Mouse (Mus musculus) liver, embryonic 12.5 days (tissue): Measurements from ENCODE around the gene Prickle2. TPM values are rescaled to one million over a fixed set of nuclear protein-coding genes. Genes with fewer than 3 reads are reported as not detected.

Experiments
- ATAC-seq: fragments of 200-750 bp; cut with Nextera tagmentation; 2 replicates; pipeline ENCODE4 v1.8.0; 2017; ENCODE audit warnings: moderate number of reproducible peaks, mild to moderate bottlenecking, moderate library complexity
- H3K27ac ChIP-seq: fragments of 300-500 bp; sonication (generic); 2 replicates; pipeline ENCODE4 v1.5.1; 2016; ENCODE audit warnings: mild to moderate bottlenecking
- H3K27me3 ChIP-seq: fragments of 300-500 bp; sonication (generic); replicated peaks from 2 replicates; pipeline ENCODE4 v1.6.1; 2016; ENCODE audit warnings: mild to moderate bottlenecking, moderate library complexity
- H3K36me3 ChIP-seq: fragments of 300-500 bp; sonication (generic); 2 replicates; pipeline ENCODE4 v1.6.1; 2016; ENCODE audit warnings: mild to moderate bottlenecking, moderate library complexity
- H3K4me1 ChIP-seq: fragments of 300-500 bp; sonication (generic); 2 replicates; pipeline ENCODE4 v1.6.1; 2016
- H3K4me2 ChIP-seq: fragments of 300-500 bp; sonication (generic); 2 replicates; pipeline ENCODE4 v1.6.1; 2016; ENCODE audit warnings: mild to moderate bottlenecking, moderate library complexity
- H3K4me3 ChIP-seq: fragments of 300-500 bp; sonication (generic); 2 replicates; pipeline ENCODE4 v1.5.1; 2016; ENCODE audit warnings: mild to moderate bottlenecking, moderate library complexity
- H3K9ac ChIP-seq: fragments of 300-500 bp; sonication (generic); 2 replicates; pipeline ENCODE4 v1.6.1; 2016; ENCODE audit warnings: mild to moderate bottlenecking, moderate library complexity
- H3K9me3 ChIP-seq: fragments of 300-500 bp; sonication (generic); replicated peaks from 2 replicates; pipeline ENCODE4 v1.6.1; 2016; ENCODE audit warnings: mild to moderate bottlenecking, moderate library complexity
- WGBS: fragments of 180-500 bp; shearing (Covaris S2); methylation state at CpG from one replicate; pipeline ENCODE4 v1.1.7; 2016; ENCODE audit not compliant: insufficient replicate concordance; 5-methylcytosine and 5-hydroxymethylcytosine counted together
- polyA plus RNA-seq: library from polyadenylated mRNA; unstranded; fragments of >200 nt; fragmentation: Nextera tagmentation; extraction: Ambion mirVana; gene quantifications from 2 replicates; pipeline ENCODE4 v1.2.1, GENCODE M21; 2016

The Prickle2 gene
- 0.51 and 0.56 TPM in 2 replicates for polyA plus RNA-seq

GRCm38 (mm10) chr6:92706145-92706466 lies at the start of gene Prickle2:
Prickle2 (minus strand) TSS chr6:92706155.
- no peaks in the 10 kb centered on the region for H3K4me1 ChIP-seq
- H3K9me3 ChIP-seq, result no peaks in the 10 kb centered on the region
- H3K27ac ChIP-seq, result no peak within 1 kb of the TSS
- no peaks in the 10 kb centered on the region for H3K36me3 ChIP-seq
- peak within 1 kb of the TSS; percentile 55 for H3K4me3 ChIP-seq
- peaks cover 35% of the 10 kb centered on the region for H3K27me3 ChIP-seq
- H3K4me2 ChIP-seq, result peak within 1 kb of the TSS; percentile 75
- peak within 1 kb of the TSS; percentile 33; the same call in 1 of the 2 replicates for H3K9ac ChIP-seq
- under 1% methylated on average over 24 of the region's 24 CpGs for WGBS
- ATAC-seq, result peak; percentile 61; the same call in 1 of the 2 replicates

DNA sequence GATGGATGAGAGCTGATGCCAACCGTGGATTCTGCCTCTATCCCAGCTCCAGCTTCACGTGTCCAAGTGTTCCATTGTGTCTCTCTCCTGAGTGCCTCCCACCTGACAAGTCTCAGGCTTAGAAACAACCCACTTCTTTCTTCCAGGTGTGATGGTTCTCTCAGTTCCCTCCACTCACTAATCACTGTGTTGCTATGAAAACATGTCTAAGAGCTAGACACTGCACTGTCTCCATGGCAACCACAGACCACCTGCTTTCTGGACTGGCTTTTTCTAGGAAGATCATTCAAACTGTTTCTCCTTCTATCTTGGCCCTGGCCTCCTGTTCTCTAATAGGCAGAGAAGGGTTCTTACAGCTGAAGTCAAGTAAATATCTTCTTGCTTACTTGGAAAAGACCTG lies 46.8 kb upstream of the Prickle2 start:
- Histone ChIP-seq H3K27ac (no peak overlapping the region), H3K4me3 (no peak overlapping the region), H3K9ac (no peak overlapping the region), H3K9me3 (no peaks in the 10 kb centered on the region), H3K27me3 (no peaks in the 10 kb centered on the region), H3K4me2 (no peak overlapping the region), H3K36me3 (no peaks in the 10 kb centered on the region), H3K4me1 (no peaks in the 10 kb centered on the region)
- WGBS, result 76% methylated on average over 2 of the region's 2 CpGs
- no peak for ATAC-seq

- WGBS, result 62% methylated on average over 4 of the region's 4 CpGs
- H3K4me3 ChIP-seq, result no peak overlapping the region
These were observed 43.5 kb upstream of the Prickle2 start for GRCm38 (mm10) chr6:92749420-92749819.

DNA sequence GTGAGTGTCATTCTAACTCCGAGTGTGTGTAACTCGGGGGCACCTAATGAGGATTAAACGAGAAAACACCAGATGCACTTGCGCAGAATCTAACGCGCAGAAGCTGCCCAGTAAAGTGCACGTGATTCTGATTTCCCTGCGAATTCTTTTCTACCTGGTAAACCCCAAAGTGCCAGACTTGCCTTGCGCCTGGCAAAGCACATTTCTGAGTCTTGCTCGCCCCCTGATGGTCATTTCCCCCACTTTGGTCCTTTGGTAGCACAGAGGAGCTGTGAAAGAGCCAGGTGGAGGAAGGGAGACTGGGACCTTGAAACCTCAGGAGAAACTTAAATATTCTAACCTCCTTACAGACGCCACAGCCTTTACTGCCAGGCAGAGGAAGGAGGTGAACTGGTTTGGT lies 37.6 kb upstream of the Prickle2 start:
- H3K9ac ChIP-seq, result no peak overlapping the region
- ATAC-seq, result no peak
- WGBS, result 13% methylated on average over 11 of the region's 11 CpGs
- no peak overlapping the region for H3K4me3 ChIP-seq
- H3K27me3 ChIP-seq, result no peaks in the 10 kb centered on the region
- no peaks in the 10 kb centered on the region for H3K9me3 ChIP-seq
- no peak overlapping the region for H3K4me2 ChIP-seq
- no peak overlapping the region for H3K27ac ChIP-seq
- no peaks in the 10 kb centered on the region for H3K36me3 ChIP-seq
- no peaks in the 10 kb centered on the region for H3K4me1 ChIP-seq

More at GRCm38 (mm10) chr6:92749420-92749819, 43.5 kb upstream of the Prickle2 start:
- H3K4me2 ChIP-seq, result no peak overlapping the region
- no peaks in the 10 kb centered on the region for H3K9me3 ChIP-seq
- no peaks in the 10 kb centered on the region for H3K4me1 ChIP-seq
- ATAC-seq, result no peak
- no peak overlapping the region for H3K9ac ChIP-seq
- no peak overlapping the region for H3K27ac ChIP-seq
- H3K36me3 ChIP-seq, result no peaks in the 10 kb centered on the region
- H3K27me3 ChIP-seq, result no peaks in the 10 kb centered on the region

DNA sequence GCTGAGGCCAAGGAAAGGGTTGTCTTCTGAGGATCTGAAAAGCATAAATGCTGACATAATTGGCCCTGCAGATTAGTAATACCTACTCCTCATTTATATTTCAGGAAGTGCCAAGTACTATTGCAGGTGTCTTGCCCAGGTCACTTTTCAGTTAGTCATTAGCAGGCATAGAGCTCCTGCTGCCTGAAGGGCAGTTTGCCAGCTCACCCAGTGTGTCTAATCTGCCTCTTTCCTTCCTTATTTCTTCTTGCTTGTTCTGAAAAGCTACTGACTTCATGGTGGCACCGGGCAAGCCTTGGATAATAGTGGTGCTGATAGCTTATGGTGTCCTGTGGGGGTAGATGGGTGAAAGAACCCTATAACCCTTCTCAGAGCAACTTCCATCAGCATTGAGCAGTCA lies 31.2 kb upstream of the Prickle2 start:
- Histone ChIP-seq H3K4me2 (no peak overlapping the region), H3K4me1 (no peaks in the 10 kb centered on the region), H3K9me3 (no peaks in the 10 kb centered on the region), H3K36me3 (no peaks in the 10 kb centered on the region), H3K27me3 (no peaks in the 10 kb centered on the region), H3K27ac (no peak overlapping the region), H3K9ac (no peak overlapping the region), H3K4me3 (no peak overlapping the region)
- no peak for ATAC-seq
- WGBS, result 67% methylated on average over 1 of the region's 1 CpGs

GRCm38 (mm10) chr6:92733651-92734050 lies 27.7 kb upstream of the Prickle2 start:
- no peak overlapping the region for H3K4me3 ChIP-seq
- H3K27ac ChIP-seq, result no peak overlapping the region
- no peaks in the 10 kb centered on the region for H3K9me3 ChIP-seq
- H3K9ac ChIP-seq, result no peak overlapping the region
- ATAC-seq, result no peak
- H3K4me1 ChIP-seq, result no peaks in the 10 kb centered on the region
- no peaks in the 10 kb centered on the region for H3K27me3 ChIP-seq
- no peak overlapping the region for H3K4me2 ChIP-seq
- H3K36me3 ChIP-seq, result no peaks in the 10 kb centered on the region

DNA sequence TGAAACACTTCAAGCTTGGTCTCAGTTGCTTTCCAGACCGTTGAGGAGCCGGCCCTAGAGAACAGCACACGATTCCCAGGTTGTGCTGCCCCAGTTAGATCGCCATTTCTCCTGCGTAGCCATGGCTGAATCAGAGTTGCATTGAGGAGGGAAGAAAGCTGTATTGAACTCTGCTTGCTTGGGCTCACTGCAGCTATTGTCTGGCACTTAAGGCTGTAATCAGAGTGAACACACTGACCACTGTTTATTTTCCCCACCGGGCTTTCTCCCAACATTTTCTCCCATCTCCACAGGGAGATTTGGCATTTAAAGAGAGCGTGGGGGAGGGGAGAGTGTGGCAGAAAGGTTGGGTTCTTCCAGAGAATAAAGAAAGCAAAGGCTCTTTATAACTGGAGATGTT lies 22.6 kb upstream of the Prickle2 start:
- ATAC-seq, result no peak
- WGBS, result 45% methylated on average over 7 of the region's 7 CpGs
- no peak overlapping the region for H3K9ac ChIP-seq
- H3K4me3 ChIP-seq, result no peak overlapping the region
- H3K36me3 ChIP-seq, result no peaks in the 10 kb centered on the region
- no peaks in the 10 kb centered on the region for H3K27me3 ChIP-seq
- no peak overlapping the region for H3K4me2 ChIP-seq
- H3K9me3 ChIP-seq, result no peaks in the 10 kb centered on the region
- H3K4me1 ChIP-seq, result no peaks in the 10 kb centered on the region
- H3K27ac ChIP-seq, result no peak overlapping the region

DNA sequence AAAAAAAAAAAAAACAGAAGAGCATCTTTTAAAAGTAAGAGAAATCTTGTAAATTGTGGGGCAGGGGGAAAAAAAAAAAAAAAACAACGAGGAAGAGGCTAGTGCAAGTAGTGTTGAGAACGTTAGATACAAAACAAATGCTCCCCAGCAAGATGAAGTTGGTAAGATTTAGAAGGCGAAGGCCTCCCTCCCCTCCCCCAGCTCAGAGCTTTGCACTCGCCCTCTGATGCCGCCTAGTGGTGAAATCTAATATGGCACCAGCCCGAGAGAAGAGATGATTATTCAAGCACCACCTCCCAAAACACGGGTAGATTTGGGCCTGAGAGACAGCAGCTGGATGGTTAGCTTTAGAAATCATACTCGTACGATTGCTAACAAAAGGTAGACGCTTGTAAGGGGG lies 22.1 kb upstream of the Prickle2 start:
- Histone ChIP-seq H3K9ac (no peak overlapping the region), H3K27me3 (no peaks in the 10 kb centered on the region), H3K4me1 (no peaks in the 10 kb centered on the region), H3K4me3 (no peak overlapping the region), H3K27ac (no peak overlapping the region), H3K9me3 (no peaks in the 10 kb centered on the region), H3K4me2 (no peak overlapping the region), H3K36me3 (no peaks in the 10 kb centered on the region)
- 6% methylated on average over 10 of the region's 10 CpGs for WGBS
- no peak for ATAC-seq

GRCm38 (mm10) chr6:92727351-92727986 lies 21.5 kb upstream of the Prickle2 start:
- 17% methylated on average over 7 of the region's 7 CpGs for WGBS
- H3K36me3 ChIP-seq, result no peaks in the 10 kb centered on the region
- no peaks in the 10 kb centered on the region for H3K9me3 ChIP-seq
- no peak overlapping the region for H3K27ac ChIP-seq
- H3K4me3 ChIP-seq, result no peak overlapping the region
- H3K9ac ChIP-seq, result no peak overlapping the region
- H3K27me3 ChIP-seq, result no peaks in the 10 kb centered on the region
- H3K4me2 ChIP-seq, result no peak overlapping the region
- no peak for ATAC-seq
- no peaks in the 10 kb centered on the region for H3K4me1 ChIP-seq

DNA sequence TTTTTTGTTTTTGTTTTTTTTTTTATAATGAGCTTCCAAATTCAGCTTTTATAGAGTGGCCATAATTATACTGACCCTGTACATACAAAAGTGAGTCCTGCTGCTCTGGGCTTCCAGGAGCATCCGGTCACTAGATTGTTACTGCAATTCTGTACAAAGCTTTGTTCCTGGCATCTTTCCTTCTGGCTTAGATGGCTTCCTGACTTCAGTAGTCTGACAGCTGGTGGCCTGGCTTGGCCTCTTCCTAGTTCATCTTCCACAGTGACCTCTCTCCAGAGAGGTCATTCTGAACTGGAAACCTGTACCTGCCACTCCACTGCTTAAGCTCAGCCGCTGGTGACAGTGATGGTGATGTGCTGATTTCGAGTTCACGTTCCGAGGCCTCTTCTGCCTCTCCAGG lies 20.2 kb upstream of the Prickle2 start:
- Histone ChIP-seq H3K27ac (no peak overlapping the region), H3K36me3 (no peaks in the 10 kb centered on the region), H3K9ac (no peak overlapping the region), H3K4me1 (no peaks in the 10 kb centered on the region), H3K4me2 (no peak overlapping the region), H3K9me3 (no peaks in the 10 kb centered on the region), H3K27me3 (no peaks in the 10 kb centered on the region), H3K4me3 (no peak overlapping the region)
- 71% methylated on average over 5 of the region's 5 CpGs for WGBS
- ATAC-seq, result no peak

- H3K36me3 ChIP-seq, result no peaks in the 10 kb centered on the region
- ATAC-seq, result no peak
- H3K9me3 ChIP-seq, result no peaks in the 10 kb centered on the region
- no peaks in the 10 kb centered on the region for H3K4me1 ChIP-seq
- H3K9ac ChIP-seq, result no peak overlapping the region
- no peaks in the 10 kb centered on the region for H3K27me3 ChIP-seq
- H3K27ac ChIP-seq, result no peak overlapping the region
- H3K4me2 ChIP-seq, result no peak overlapping the region
- 63% methylated on average over 2 of the region's 2 CpGs for WGBS
- no peak overlapping the region for H3K4me3 ChIP-seq
These were observed 18.4 kb upstream of the Prickle2 start for GRCm38 (mm10) chr6:92724394-92724793.

GRCm38 (mm10) chr6:92715806-92716205 lies 9.9 kb upstream of the Prickle2 start:
- no peaks in the 10 kb centered on the region for H3K36me3 ChIP-seq
- WGBS, result 58% methylated on average over 3 of the region's 3 CpGs

GRCm38 (mm10) chr6:92714748-92715147 lies 8.8 kb upstream of the Prickle2 start:
- no peaks in the 10 kb centered on the region for H3K27me3 ChIP-seq
- no peak for ATAC-seq
- no peaks in the 10 kb centered on the region for H3K36me3 ChIP-seq
- H3K27ac ChIP-seq, result no peak overlapping the region
- 60% methylated on average over 4 of the region's 4 CpGs for WGBS
- H3K4me1 ChIP-seq, result no peaks in the 10 kb centered on the region
- no peaks in the 10 kb centered on the region for H3K9me3 ChIP-seq
- no peak overlapping the region for H3K4me3 ChIP-seq
- H3K9ac ChIP-seq, result no peak overlapping the region
- H3K4me2 ChIP-seq, result no peak overlapping the region

More at GRCm38 (mm10) chr6:92715806-92716205, 9.9 kb upstream of the Prickle2 start:
- ATAC-seq, result no peak
- H3K4me2 ChIP-seq, result no peak overlapping the region
- no peak overlapping the region for H3K27ac ChIP-seq
- H3K4me3 ChIP-seq, result no peak overlapping the region
- no peak overlapping the region for H3K9ac ChIP-seq
- H3K27me3 ChIP-seq, result no peaks in the 10 kb centered on the region
- no peaks in the 10 kb centered on the region for H3K9me3 ChIP-seq
- H3K4me1 ChIP-seq, result no peaks in the 10 kb centered on the region
